Mouse (Mus musculus): Measurements from ENCODE around the gene Troap.

Gene Troap

GRCm38 (mm10) chr15:99085997-99086396 lies 11.6 kb downstream of the Troap start:
- no peak for DNase-seq (ENCODE audit: low read depth in 1 of 2, low spot score in 2 of 2)

DNA sequence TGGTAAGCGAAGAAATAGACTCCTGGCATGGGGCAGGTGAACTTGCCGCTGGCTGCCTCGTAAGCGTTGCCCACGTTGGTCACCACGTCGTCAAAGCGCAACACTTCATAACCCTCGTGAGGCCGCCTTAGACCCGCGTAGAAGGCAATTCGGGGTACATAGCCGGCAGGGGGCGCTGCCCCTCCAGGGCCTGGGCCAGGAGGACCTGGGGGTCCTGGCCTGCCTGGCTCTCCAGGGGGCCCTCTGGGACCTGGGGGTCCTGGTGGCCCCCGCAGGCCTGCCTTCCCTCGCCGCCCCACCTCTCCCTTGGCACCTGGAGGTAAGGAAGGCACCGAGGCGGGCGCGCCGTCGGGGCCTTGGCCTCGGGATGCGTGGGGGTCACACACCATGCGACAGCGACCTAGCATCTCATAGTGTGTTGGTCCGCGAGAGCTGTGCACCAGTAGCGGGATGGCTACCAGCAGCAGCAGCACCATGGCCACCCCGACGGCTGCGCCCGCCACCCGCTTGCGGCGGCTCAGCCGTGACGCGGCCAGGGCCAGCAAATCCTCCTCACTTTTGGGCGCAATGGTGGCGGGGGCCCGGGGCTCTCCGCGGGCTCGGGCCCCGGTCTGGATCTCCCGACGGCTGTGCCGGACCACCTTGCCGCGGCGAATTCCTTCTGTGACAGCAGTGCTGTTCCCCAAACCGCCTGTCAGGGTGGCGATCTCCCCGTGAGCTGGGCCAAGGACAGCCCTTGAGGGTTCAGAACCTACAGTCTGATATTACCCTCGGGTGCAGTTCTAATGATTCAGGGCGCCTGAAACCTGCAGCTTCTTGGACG lies 13.1 kb downstream of the Troap start, which contains the start of gene C1ql4:
TSS of gene C1ql4 (minus strand) at position 565 of the 823 bp plus-strand sequence.
- no peak for DNase-seq (ENCODE audit: low read depth in 1 of 2, low spot score in 2 of 2)

GRCm38 (mm10) chr15:99088292-99088691 lies 13.9 kb downstream of the Troap start:
- peak; percentile 34 to 64 for DNase-seq (ENCODE audit: low read depth in 1 of 2, low spot score in 2 of 2)

- no peak for DNase-seq (ENCODE audit: low read depth in 1 of 2, low spot score in 2 of 2)
These were observed 14.7 kb downstream of the Troap start for GRCm38 (mm10) chr15:99089069-99089468.

GRCm38 (mm10) chr15:99092870-99093269 lies 18.5 kb downstream of the Troap start, which contains the start of gene Dnajc22:
Gene Dnajc22, plus strand, starts transcription at chr15:99093170.
- no peak for DNase-seq (ENCODE audit: low read depth in 1 of 2, low spot score in 2 of 2)

- DNase-seq (ENCODE audit: low read depth in 1 of 2, low spot score in 2 of 2) = peak; percentile 31 to 64
These were observed 19.2 kb downstream of the Troap start for GRCm38 (mm10) chr15:99093291-99094258.

- DNase-seq (ENCODE audit: low read depth in 1 of 2, low spot score in 2 of 2) = no peak
These were observed 20.4 kb downstream of the Troap start for GRCm38 (mm10) chr15:99094631-99095270.

DNA sequence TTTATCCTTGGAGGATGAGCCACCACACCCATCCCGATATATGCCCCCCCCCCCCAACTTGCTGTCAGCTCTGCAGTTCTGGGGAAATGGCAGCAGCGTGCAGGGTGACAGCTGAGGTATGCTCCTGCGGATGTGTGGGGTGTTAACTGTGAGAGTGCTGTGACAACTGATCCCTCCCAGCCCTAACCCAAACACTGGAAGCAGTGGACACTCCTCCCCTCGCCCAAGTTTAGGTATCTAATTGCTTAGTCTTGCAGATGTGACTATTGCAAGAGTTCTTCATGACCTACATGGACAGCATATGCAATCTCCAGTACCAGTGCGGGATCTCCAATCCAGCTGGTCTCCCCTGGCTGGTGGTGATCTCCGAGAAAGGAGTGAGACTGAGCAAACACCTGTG lies 21.0 kb downstream of the Troap start:
- no peak for DNase-seq (ENCODE audit: low read depth in 1 of 2, low spot score in 2 of 2)

GRCm38 (mm10) chr15:99096061-99096793 lies 21.9 kb downstream of the Troap start:
- no peak for DNase-seq (ENCODE audit: low read depth in 1 of 2, low spot score in 2 of 2)

DNA sequence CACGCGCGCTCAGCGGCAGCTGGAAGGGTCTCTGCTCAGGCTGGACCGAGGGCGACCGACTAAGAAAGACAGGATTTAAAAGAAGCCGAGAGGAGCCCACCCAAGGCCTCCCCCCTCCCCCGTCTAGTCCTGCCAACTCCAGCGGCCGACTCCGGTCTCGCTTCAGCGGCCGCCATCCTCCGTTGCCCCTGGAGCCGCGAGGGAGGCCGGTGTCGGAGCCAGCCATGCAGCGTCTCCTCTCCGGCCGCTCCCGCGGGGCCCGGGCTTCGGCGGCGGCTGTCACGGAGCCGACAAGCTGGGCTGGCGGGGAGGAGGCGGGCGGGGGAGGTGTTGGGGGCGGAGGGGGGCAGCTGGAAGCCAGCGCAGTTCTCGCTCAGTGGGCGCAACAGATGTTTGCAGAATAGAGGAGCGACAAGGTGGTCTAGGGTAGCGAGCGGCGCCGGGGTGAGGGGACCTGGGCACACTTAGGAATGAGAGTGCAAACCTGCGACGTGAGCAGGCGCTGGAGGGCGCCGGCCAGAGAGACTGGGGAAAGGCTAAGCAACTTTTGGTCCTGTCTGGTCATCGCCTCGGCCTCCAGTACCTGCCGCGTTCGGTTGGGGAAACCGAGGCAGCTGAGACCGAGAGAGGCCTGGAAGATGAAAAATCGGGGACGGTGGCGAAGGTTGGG lies 22.6 kb downstream of the Troap start:
- DNase-seq (ENCODE audit: low read depth in 1 of 2, low spot score in 2 of 2) = no peak

GRCm38 (mm10) chr15:99097840-99098492 lies 23.6 kb downstream of the Troap start:
- DNase-seq (ENCODE audit: low read depth in 1 of 2, low spot score in 2 of 2) = no peak

DNA sequence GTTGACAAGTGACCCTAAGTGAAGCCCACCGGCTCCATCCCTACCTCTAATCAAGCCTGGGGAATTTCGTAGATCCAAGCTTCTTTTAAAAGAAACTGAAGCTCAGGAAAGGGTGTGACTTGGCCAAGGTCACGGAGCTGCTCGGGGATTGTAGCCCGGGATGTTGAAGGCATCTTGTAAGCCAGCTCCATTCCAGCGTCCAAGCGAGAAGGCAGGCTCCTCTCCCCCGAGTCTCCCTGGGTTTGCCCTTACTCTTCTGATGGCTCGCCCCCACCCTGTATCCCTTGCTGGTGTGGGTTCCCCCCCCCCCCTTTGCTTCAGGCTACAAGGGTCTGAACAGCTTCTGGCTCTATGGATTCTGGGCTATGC lies 24.1 kb downstream of the Troap start:
- DNase-seq (ENCODE audit: low read depth in 1 of 2, low spot score in 2 of 2) = no peak

- DNase-seq (ENCODE audit: low read depth in 1 of 2, low spot score in 2 of 2) = no peak
These were observed 24.8 kb downstream of the Troap start for GRCm38 (mm10) chr15:99099139-99099556.

DNA sequence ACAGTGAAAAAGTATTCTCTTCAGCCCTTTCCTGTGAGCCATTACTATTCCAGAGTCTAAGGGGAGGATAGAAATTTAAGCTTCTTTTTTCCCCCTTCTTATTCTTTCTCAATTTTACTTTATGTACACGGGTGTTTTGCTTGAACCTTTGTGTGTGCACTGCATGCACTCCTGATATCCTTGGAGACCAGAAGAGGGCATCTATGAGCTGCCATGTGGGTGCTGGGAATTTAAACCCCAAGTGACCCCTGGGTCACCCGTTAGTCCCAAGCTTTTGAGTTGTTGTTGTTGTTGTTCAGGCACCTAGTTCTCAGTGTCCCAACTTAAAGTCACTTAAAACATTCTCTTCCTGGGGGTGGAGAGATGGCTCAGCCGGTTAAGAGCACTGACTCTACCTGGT lies 25.6 kb downstream of the Troap start:
- DNase-seq (ENCODE audit: low read depth in 1 of 2, low spot score in 2 of 2) = no peak

DNA sequence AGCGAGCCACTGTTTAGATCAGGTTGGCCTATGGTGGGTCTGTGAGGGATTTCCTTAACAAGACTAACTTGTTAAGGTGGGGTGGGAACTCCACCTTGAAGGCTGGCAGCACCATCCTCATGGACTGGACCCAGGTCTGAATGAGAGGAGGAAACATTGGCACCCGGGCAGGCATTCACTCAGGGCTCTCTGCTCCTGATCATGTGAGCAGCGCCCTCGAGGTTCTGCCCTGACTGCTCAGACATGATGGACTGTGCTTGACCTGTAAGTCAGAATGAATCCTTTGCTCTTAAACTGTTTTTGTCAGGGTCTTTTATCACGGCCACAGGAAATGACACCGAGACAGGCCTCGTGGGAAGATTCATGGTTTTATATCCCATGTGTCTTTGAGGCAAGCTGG lies 30.9 kb downstream of the Troap start:
- DNase-seq (ENCODE audit: low read depth in 1 of 2, low spot score in 2 of 2) = no peak

- no peak for DNase-seq (ENCODE audit: low read depth in 1 of 2, low spot score in 2 of 2)
These were observed 33.5 kb downstream of the Troap start for GRCm38 (mm10) chr15:99107866-99108265.

DNA sequence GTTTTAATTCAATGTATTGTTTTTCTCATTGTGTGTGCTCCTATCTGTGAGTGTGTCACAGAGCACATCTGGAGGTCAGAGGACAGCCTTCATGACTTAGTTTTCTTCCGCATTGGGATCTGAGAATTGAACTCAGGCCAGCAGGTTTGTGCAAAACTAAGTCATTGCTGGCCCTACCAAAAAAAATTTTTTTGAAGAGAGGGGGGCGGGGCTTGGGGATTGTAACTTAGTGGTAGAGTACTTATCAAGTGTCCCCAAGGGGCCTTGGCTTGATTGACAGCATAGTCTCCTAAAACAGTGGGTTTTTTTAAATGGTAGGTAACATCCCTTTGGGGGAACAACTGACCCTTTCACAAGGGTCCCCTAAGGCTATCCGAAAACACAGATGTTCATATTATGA lies 36.8 kb downstream of the Troap start:
- no peak for DNase-seq (ENCODE audit: low read depth in 1 of 2, low spot score in 2 of 2)

DNA sequence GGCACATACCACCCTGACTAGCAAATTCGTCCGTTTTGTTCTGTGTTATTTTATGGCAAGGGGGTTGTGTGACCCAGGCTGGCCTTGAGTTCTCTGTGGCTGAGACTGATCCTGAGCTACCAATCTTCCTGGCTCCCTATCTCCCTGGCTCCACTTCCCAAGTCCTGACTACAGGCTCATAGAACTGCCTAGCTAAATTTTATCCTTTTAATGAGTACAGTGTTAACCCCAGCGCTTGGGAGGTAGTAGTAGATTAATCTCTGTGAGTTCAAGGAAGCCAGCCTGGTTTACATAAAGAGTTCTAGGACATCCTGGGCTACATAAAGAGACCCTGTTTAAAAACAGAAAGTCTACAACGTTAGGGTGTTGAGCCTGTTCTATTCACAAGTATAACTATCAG lies 37.4 kb downstream of the Troap start:
- DNase-seq (ENCODE audit: low read depth in 1 of 2, low spot score in 2 of 2) = no peak

DNA sequence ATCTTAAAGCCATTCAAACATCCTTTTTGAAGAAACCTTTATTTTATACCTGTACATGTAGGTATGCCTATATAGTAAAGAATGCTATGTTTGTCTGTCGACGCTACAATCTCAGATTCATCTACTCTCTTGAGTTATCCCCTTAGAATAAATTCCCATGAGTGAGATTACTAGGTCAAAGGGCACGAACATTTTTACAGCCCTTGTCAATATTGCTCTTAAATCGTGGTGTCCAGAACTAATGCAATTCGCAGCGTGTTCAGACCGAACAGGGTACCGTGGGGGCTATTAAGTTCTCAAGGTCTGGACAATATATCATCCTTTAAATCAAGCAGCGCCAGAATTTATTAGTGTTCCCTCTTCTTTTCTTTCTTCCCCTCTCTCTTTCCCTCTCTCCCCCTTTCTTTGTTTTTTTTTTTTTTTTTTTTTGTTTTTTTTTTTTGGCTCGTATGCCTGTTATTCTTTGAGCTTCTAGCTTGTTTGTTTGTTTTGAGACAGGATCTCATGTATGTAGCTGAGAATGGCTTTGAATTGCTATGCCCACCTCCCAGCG lies 38.5 kb downstream of the Troap start:
- DNase-seq (ENCODE audit: low read depth in 1 of 2, low spot score in 2 of 2) = no peak
